Mouse (Mus musculus): ENCODE results near the gene Marc2. TPM values are rescaled to one million over a fixed set of nuclear protein-coding genes. Genes with fewer than 3 reads are reported as not detected.

Marc2 gene
- 119 and 174 TPM in 2 replicates for polyA plus RNA-seq (2021; fragmentation: Nextera tagmentation)
- long read RNA-seq, experiment 1, transcript Marc2-201 (8 exons, 1,917 nt), result major isoform, 172 of 180 reads
- long read RNA-seq, experiment 1, partial matches to known transcripts, result 3 of 180 reads
- long read RNA-seq, experiment 1, other reads (novel, unspliced or antisense), result 5 of 180 reads
- long read RNA-seq, experiment 2, transcript Marc2-201 (8 exons, 1,917 nt), result major isoform, 153 of 189 reads
- long read RNA-seq, experiment 2, partial matches to known transcripts, result 14 of 189 reads
- long read RNA-seq, experiment 2, other reads (novel, unspliced or antisense), result 13 of 189 reads

DNA sequence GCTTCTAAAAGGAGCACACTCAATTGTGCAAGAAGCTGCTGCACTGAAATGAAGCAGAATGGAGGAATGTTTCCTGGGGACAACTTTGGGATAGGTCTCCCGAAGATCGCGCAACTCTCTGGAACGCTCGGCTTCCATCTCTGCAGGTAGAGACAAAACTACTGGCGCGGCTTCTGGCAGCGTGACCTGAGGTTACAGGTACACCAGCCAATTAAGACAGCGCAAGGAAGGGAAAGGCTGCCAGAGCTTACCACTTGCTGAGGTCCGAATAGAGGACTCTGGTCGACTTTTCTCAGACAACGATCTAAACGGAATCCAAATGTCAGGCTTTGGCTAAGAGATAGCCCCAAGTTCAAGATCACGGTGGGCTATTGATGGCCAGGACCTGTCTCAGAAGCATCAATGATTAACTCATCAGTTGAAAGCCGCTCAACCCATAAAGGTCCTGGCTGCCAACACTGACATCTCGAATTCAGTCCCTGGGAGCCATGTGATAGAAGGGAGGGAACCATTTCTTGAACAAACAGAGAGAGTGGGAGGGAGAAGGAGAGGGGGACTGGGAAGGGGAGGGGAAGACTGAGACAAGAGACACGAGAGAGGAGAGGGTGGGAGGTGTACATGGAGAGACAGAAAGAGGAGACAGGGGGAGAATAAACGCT is at the start of gene Marc2:
Gene Marc2 (minus strand): TSS at position 360 of the 659 bp plus-strand sequence.

DNA sequence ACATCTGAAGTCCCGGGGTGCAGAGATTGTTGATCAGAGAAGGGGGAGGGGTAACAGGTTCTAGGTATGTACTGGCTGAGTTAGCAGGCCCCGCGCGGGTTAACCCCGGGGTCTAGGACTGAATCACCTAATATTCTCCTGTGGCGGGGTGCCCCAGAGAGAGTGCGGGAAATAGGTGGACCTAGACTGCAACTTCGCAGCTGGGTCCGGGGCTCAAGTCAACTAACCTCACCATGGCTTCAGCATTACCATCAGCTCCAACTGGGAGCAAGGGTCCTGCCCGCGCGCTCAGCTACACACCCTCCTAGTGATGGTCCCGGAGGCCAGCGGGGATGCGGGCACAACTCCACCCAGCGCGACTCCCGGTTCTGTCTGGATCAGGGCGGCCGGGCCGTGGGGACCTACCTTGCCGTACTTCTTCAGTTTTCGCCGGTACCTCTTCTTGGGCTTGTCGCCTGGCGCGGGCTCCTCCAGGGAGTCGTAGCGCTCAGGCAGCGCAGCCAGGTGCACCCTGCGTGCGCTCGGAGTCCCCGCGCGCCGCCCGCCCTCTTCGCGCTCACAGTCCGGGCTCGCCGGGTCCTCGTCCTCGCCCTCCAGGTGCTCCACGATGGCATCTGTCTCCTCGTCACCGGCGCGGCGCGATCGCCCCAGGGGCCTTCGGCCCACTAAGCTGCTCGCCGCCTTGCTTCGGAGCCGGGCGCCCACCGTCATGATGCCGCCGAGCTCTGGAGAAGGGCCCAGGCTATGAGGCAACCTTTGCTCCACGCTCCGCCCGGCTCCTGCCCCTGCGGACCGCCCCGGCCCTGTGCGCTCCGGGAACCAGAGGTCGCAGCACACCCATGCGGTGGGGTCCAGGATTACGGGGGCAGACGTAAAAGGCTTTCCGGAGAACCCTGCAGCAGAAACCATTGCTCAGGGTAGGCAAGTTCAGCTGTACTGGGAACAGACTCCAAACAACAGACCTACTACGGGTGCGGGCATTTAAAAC is 36.3 kb upstream of the Marc2 start, which contains the start of gene C130074G19Rik:
Gene C130074G19Rik (minus strand): TSS at position 938 of the 988 bp plus-strand sequence.

GRCm38 (mm10) chr1:184810780-184811575 is 35.3 kb downstream of the Marc2 start, which contains the start of gene Marc1:
Marc1 (minus strand) TSS chr1:184811313.

Other genes starting within 250 kb of the Marc2 start
- 0.44 and 1.5 TPM in 2 replicates for gene Hlx, start 113.8 kb downstream of the Marc2 start, polyA plus RNA-seq (2021; fragmentation: Nextera tagmentation)
- gene Marc1, start 35.1 kb downstream of the Marc2 start, polyA plus RNA-seq (2021; fragmentation: Nextera tagmentation), result 0.26 and 0.54 TPM in 2 replicates
- gene C130074G19Rik, start 36.8 kb upstream of the Marc2 start, polyA plus RNA-seq (2021; fragmentation: Nextera tagmentation), result 3.3 and 4.9 TPM in 2 replicates
- 10.9 and 12.9 TPM in 2 replicates for gene Mark1, start 153.1 kb upstream of the Marc2 start, polyA plus RNA-seq (2021; fragmentation: Nextera tagmentation)

All from left cerebral cortex, adult 6 months (tissue).